Mouse (Mus musculus) forebrain, embryonic 15.5 days (tissue): ENCODE data around the gene Thpo. TPM values are rescaled to one million over a fixed set of nuclear protein-coding genes. Genes with fewer than 3 reads are reported as not detected.

Source experiments
- ATAC-seq: fragments of 200-750 bp; cut with Nextera tagmentation; replicated peaks from 2 replicates; pipeline ENCODE4 v1.8.0; 2017; ENCODE audit warnings: mild to moderate bottlenecking, moderate TSS enrichment, moderate library complexity
- H3K27ac ChIP-seq: fragments of 300-500 bp; sonication (generic); replicated peaks from 2 replicates; pipeline ENCODE4 v1.5.1; 2015; ENCODE audit warnings: mild to moderate bottlenecking, inconsistent platforms
- H3K27me3 ChIP-seq: fragments of 300-500 bp; sonication (generic); 2 replicates; pipeline ENCODE4 v1.6.1; 2015; ENCODE audit warnings: inconsistent platforms
- H3K36me3 ChIP-seq: fragments of 300-500 bp; sonication (generic); 2 replicates; pipeline ENCODE4 v1.6.1; 2015; ENCODE audit warnings: mild to moderate bottlenecking, inconsistent platforms
- H3K4me1 ChIP-seq: fragments of 300-500 bp; sonication (generic); 2 replicates; pipeline ENCODE4 v1.6.1; 2015; ENCODE audit warnings: inconsistent platforms
- H3K4me2 ChIP-seq: fragments of 300-500 bp; sonication (generic); replicated peaks from 2 replicates; pipeline ENCODE4 v1.6.1; 2015; ENCODE audit warnings: mild to moderate bottlenecking, inconsistent platforms
- H3K4me3 ChIP-seq: fragments of 300-500 bp; sonication (generic); 2 replicates; pipeline ENCODE4 v1.5.1; 2015; ENCODE audit warnings: mild to moderate bottlenecking, inconsistent platforms
- H3K9ac ChIP-seq: fragments of 300-500 bp; sonication (generic); replicated peaks from 2 replicates; pipeline ENCODE4 v1.6.1; 2015; ENCODE audit warnings: mild to moderate bottlenecking, inconsistent platforms
- H3K9me3 ChIP-seq: fragments of 300-500 bp; sonication (generic); 2 replicates; pipeline ENCODE4 v1.6.1; 2016; ENCODE audit warnings: inconsistent platforms
- WGBS: fragments of 180-500 bp; shearing (Covaris S2); methylation state at CpG from one replicate; pipeline ENCODE4 v1.1.7; 2015; ENCODE audit warnings: mixed read lengths; 5-methylcytosine and 5-hydroxymethylcytosine counted together
- polyA plus RNA-seq: library from polyadenylated mRNA; unstranded; fragments of >200 nt; fragmentation: Nextera tagmentation; extraction: Ambion mirVana; gene quantifications from 2 replicates; pipeline ENCODE4 v1.2.1, GENCODE M21; 2015

The Thpo gene
- polyA plus RNA-seq, 1 experiment from 2014 or later: 0.80 TPM

GRCm38 (mm10) chr16:20710810-20711209 lies 23.5 kb downstream of the Thpo start:
- H3K4me3 ChIP-seq: no peak overlapping the region
- 82% methylated on average over 4 of the region's 4 CpGs for whole genome bisulfite sequencing
- H3K4me1 ChIP-seq: peaks cover 19% of the 10 kb centered on the region
- ATAC-seq: no peak
- H3K9me3 ChIP-seq: no peaks in the 10 kb centered on the region
- H3K9ac ChIP-seq: no peak overlapping the region
- H3K27me3 ChIP-seq: no peaks in the 10 kb centered on the region
- H3K27ac ChIP-seq: no peak overlapping the region
- H3K36me3 ChIP-seq: peaks cover 21% of the 10 kb centered on the region
- no peak overlapping the region for H3K4me2 ChIP-seq

GRCm38 (mm10) chr16:20710370-20710769 lies 23.9 kb downstream of the Thpo start:
- Histone ChIP-seq H3K4me3 (no peak overlapping the region), H3K27ac (no peak overlapping the region), H3K9me3 (no peaks in the 10 kb centered on the region), H3K9ac (no peak overlapping the region), H3K36me3 (peaks cover 21% of the 10 kb centered on the region), H3K4me2 (no peak overlapping the region), H3K4me1 (peaks cover 15% of the 10 kb centered on the region), H3K27me3 (no peaks in the 10 kb centered on the region)
- WGBS: 93% methylated on average over 11 of the region's 11 CpGs
- ATAC-seq: no peak

- no peak overlapping the region for H3K4me2 ChIP-seq
- H3K9ac ChIP-seq: no peak overlapping the region
- 73% methylated on average over 19 of the region's 19 CpGs for WGBS
- peaks cover 3% of the 10 kb centered on the region; the same call in 1 of the 2 replicates for H3K4me1 ChIP-seq
- no peak overlapping the region for H3K4me3 ChIP-seq
- H3K9me3 ChIP-seq: no peaks in the 10 kb centered on the region
- ATAC-seq: peak; percentile 80
- H3K27ac ChIP-seq: no peak overlapping the region
- peaks cover 21% of the 10 kb centered on the region for H3K36me3 ChIP-seq
- H3K27me3 ChIP-seq: no peaks in the 10 kb centered on the region
These were observed 25.2 kb downstream of the Thpo start for GRCm38 (mm10) chr16:20708939-20709734.

- Histone ChIP-seq H3K9me3 (no peaks in the 10 kb centered on the region), H3K27me3 (no peaks in the 10 kb centered on the region), H3K4me2 (no peak overlapping the region), H3K27ac (no peak overlapping the region), H3K4me3 (no peak overlapping the region), H3K36me3 (peaks cover 26% of the 10 kb centered on the region), H3K4me1 (0 out of 2 replicates have a peak, but pooled peaks cover 3% of the 10 kb centered on the region), H3K9ac (no peak overlapping the region)
- no peak for ATAC-seq
- 93% methylated on average over 21 of the region's 21 CpGs for WGBS
These were observed 25.9 kb downstream of the Thpo start for GRCm38 (mm10) chr16:20708220-20708938.

- no peak overlapping the region for H3K9ac ChIP-seq
- no peak for ATAC-seq
- H3K4me2 ChIP-seq: no peak overlapping the region
- WGBS: 87% methylated on average over 2 of the region's 2 CpGs
- no peaks in the 10 kb centered on the region for H3K9me3 ChIP-seq
- no peak overlapping the region for H3K4me3 ChIP-seq
- no peak overlapping the region for H3K27ac ChIP-seq
- peaks cover 15% of the 10 kb centered on the region for H3K4me1 ChIP-seq
- H3K36me3 ChIP-seq: peaks cover 31% of the 10 kb centered on the region
- no peaks in the 10 kb centered on the region for H3K27me3 ChIP-seq
These were observed 27.8 kb downstream of the Thpo start for GRCm38 (mm10) chr16:20706407-20707055.

GRCm38 (mm10) chr16:20705786-20706185 lies 28.5 kb downstream of the Thpo start:
- ATAC-seq: no peak
- Histone ChIP-seq H3K4me2 (no peak overlapping the region), H3K27me3 (no peaks in the 10 kb centered on the region)

GRCm38 (mm10) chr16:20703699-20704400 lies 30.5 kb downstream of the Thpo start:
- Histone ChIP-seq H3K4me1 (peaks cover 17% of the 10 kb centered on the region), H3K36me3 (peaks cover 36% of the 10 kb centered on the region), H3K27ac (no peak overlapping the region), H3K4me2 (no peak overlapping the region), H3K27me3 (no peaks in the 10 kb centered on the region), H3K9ac (no peak overlapping the region), H3K4me3 (no peak overlapping the region), H3K9me3 (no peaks in the 10 kb centered on the region)
- WGBS: 84% methylated on average over 6 of the region's 6 CpGs
- ATAC-seq: no peak

More at GRCm38 (mm10) chr16:20705786-20706185, 28.5 kb downstream of the Thpo start:
- peaks cover 17% of the 10 kb centered on the region for H3K4me1 ChIP-seq
- no peak overlapping the region for H3K9ac ChIP-seq
- WGBS: 81% methylated on average over 3 of the region's 3 CpGs
- no peaks in the 10 kb centered on the region for H3K9me3 ChIP-seq
- H3K4me3 ChIP-seq: no peak overlapping the region
- H3K27ac ChIP-seq: no peak overlapping the region
- peaks cover 26% of the 10 kb centered on the region for H3K36me3 ChIP-seq

- ATAC-seq: no peak
- WGBS: 94% methylated on average over 10 of the region's 10 CpGs
- H3K36me3 ChIP-seq: peaks cover 39% of the 10 kb centered on the region
These were observed 31.2 kb downstream of the Thpo start for GRCm38 (mm10) chr16:20703071-20703470.

GRCm38 (mm10) chr16:20702522-20702893 lies 31.8 kb downstream of the Thpo start:
- peak; percentile 30 for ATAC-seq
- Histone ChIP-seq H3K27ac (0 out of 2 replicates have a peak overlapping the region, but pooled peaks have one; percentile 45), H3K9ac (peak overlapping the region; percentile 11; the same call in 1 of the 2 replicates), H3K4me1 (peaks cover 17% of the 10 kb centered on the region), H3K4me2 (no peak overlapping the region), H3K36me3 (peaks cover 36% of the 10 kb centered on the region), H3K4me3 (no peak overlapping the region), H3K27me3 (no peaks in the 10 kb centered on the region), H3K9me3 (no peaks in the 10 kb centered on the region)
- WGBS: 5% methylated on average over 8 of the region's 8 CpGs

More at GRCm38 (mm10) chr16:20703071-20703470, 31.2 kb downstream of the Thpo start:
- Histone ChIP-seq H3K4me2 (no peak overlapping the region), H3K27me3 (no peaks in the 10 kb centered on the region), H3K27ac (no peak overlapping the region), H3K9ac (no peak overlapping the region), H3K4me3 (no peak overlapping the region), H3K4me1 (peaks cover 17% of the 10 kb centered on the region), H3K9me3 (no peaks in the 10 kb centered on the region)

GRCm38 (mm10) chr16:20701729-20702521 lies 32.4 kb downstream of the Thpo start:
- H3K27ac ChIP-seq: peak overlapping the region; percentile 45; the same call in 1 of the 2 replicates
- H3K9ac ChIP-seq: peak overlapping the region; percentile 11; the same call in 1 of the 2 replicates
- no peaks in the 10 kb centered on the region for H3K27me3 ChIP-seq
- peaks cover 17% of the 10 kb centered on the region for H3K4me1 ChIP-seq
- no peaks in the 10 kb centered on the region for H3K9me3 ChIP-seq
- no peak overlapping the region for H3K4me2 ChIP-seq
- ATAC-seq: peak; percentile 26; the same call in 1 of the 2 replicates
- H3K36me3 ChIP-seq: peaks cover 33% of the 10 kb centered on the region
- 16% methylated on average over 12 of the region's 12 CpGs for WGBS
- H3K4me3 ChIP-seq: no peak overlapping the region

GRCm38 (mm10) chr16:20701316-20701715 lies 33.0 kb downstream of the Thpo start:
- Histone ChIP-seq H3K4me2 (no peak overlapping the region), H3K9me3 (no peaks in the 10 kb centered on the region), H3K36me3 (peaks cover 31% of the 10 kb centered on the region), H3K27me3 (no peaks in the 10 kb centered on the region), H3K4me3 (no peak overlapping the region), H3K4me1 (peaks cover 19% of the 10 kb centered on the region), H3K9ac (no peak overlapping the region), H3K27ac (peak overlapping the region; percentile 45; the same call in 1 of the 2 replicates)
- 48% methylated on average over 7 of the region's 7 CpGs for WGBS
- ATAC-seq: 0 out of 2 replicates have a peak, but pooled peaks have one; percentile 15
